Mouse (Mus musculus): ENCODE results near the gene Plekha1. TPM values are rescaled to one million over a fixed set of nuclear protein-coding genes. Genes with fewer than 3 reads are reported as not detected.

Gene Plekha1
- 65.8 TPM for total RNA-seq (2023)

DNA sequence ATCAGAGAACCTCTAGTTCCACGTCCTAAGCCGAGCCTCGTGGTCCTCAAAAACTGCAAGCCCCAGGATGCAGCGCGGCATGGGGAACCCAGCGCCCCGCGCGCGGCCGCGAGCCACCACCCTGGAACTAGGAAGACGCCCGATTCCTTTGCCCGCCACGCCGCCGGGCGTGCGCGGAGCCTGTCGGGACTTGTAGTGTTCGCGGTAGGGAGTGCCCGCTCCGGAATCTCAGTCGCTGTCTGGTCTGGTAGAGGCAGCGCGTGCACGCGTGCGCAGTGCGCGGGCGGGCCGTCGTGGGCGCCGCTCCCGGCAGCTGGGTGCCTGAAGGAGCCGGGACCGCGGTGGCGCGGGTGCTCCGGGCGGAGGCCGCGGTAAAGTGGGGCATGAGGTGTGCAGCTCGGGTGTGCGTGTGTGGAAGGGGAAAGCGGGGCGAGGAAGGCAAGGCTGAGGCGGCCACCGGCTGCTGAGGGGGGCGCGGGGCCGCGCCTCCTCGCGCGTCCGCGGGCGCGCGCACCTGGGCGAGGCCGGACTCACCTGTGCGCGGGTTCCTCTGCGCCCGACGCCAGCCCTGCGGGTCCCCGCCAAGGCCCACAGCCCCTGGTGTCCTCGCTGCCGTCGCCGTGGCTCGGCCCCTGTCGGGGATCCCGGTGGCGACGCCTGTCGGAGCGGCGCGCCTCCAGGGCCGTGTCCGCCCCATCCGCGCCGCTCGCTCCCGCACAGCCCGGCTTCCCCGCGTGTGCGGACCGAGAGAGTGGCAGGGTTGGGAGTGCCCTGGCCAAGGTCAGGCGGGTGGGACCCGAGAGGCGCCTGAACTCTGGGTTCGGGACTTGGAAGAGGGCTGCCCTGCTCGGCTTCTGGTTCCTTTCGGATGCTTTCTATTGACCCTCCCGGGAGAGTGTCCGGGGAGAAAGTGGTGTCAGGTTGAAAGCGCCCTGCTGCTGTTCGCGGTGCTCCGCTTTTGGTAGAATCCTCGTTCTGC, at the start of gene Plekha1:
Plekha1 (plus strand) TSS at position 144 of the 979 bp plus-strand sequence.

GRCm38 (mm10) chr7:130935793-130936471, 70.4 kb downstream of the Plekha1 start, which contains the start of gene Htra1:
Gene Htra1, plus strand, starts transcription at chr7:130936111.

Other genes with a start within 250 kb of the Plekha1 start
- 0.70 TPM for gene Btbd16, start 91.7 kb upstream of the Plekha1 start, total RNA-seq (2023)
- not detected for gene Htra1, start 70.4 kb downstream of the Plekha1 start, total RNA-seq (2023)
- gene Dmbt1, start 166.3 kb downstream of the Plekha1 start, total RNA-seq (2023), result 17.4 TPM